Mouse (Mus musculus) layer of hippocampus, postnatal 10 days (tissue): Measurements from ENCODE around the gene Prrc2b. TPM values are rescaled to one million over a fixed set of nuclear protein-coding genes. Genes with fewer than 3 reads are reported as not detected.
A peak's percentile ranks its signal among the peaks of the same experiment; 100 is the strongest.

Source experiments
- DNase-seq, 2 experiments: peaks; one replicate each; pipeline ENCODE4 v3.0.0; 2021; ENCODE audit warnings: low spot score in 2 of 2
- total RNA-seq, 2 experiments: library from RNA; stranded (reverse); gene quantifications; 2 replicates each; pipeline ENCODE4 v1.2.3; 2021

Prrc2b gene
- total RNA-seq, 2 experiments from 2014 or later = 272 to 279 TPM

- no peak for DNase-seq
These were observed 31.2 kb downstream of the Prrc2b start for GRCm38 (mm10) chr2:32182119-32182518.

DNA sequence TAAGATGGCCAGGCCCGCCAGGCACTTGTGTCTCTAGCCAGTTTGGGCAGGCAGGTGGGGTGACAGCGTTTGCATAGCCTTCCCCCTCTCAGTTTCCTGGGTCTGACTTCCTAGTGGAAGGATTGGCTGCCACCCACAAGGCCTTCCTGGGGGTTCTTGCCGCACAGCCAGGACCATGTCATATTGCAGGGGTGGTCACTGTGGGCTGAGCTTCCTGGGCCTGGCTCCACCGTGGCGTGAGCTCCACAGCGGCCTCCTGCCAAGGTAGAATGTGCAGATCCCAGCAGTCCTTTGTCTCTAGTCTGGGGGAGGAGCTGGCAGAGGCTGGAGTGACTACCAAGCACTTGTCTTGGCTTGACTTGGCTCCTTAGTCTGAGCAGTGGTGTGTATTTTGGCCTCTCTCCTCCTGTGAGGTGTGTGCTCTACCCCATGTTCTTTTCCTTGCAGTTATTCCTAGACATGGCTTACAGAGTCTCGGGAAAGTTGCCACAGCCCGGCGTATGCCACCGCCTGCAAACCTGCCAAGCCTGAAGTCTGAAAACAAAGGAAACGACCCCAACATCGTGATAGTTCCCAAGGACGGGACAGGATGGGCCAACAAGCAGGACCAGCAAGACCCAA is 31.9 kb downstream of the Prrc2b start:
- peak in 1 of 2 experiments; percentile 52 for DNase-seq

DNA sequence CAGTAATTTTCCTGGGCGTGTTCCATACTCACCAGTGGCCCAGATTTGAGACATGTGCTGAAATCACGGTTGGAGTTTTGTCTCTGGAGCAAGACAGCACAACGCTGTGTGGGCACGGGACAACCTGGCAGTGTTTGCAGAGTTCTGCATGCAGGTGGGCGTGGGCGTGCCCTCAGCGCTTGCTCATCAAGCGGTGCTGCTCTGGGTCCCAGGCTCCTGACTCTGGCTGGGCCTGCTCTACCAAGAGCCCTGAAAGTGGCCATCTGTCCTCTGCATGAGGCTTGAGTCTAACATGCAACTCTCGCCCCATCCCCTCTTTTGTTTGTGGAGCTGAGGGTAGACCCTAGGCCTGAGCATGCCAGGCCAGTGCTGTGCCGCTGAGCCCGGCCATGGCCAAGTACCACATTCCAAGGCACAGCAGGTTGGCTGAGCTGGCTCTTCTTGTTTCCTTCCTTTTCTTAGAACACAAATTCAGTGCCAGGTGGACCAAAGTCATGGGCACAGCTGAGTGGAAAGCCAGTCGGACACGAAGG is 36.2 kb downstream of the Prrc2b start:
- DNase-seq = peak; percentile 39 to 52

DNA sequence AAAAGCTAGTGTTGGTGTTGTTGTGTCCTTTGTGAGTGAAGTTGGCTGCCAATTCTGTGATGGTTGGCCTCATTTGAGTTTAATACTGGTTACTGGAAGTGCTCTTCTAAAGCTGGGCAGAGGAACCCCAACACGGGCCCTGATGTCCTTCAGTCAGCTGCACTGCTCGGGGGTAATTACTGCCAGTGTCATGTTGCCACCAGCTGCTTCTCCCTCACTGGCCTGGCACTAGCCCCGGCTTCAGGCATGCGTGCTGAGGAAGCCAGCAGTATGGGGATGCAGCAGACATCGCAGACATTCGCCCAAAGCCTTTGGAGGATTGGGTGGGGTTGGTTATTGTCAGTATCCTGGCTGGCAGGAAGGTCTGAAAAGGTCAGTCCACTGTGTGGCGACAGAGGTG is 36.8 kb downstream of the Prrc2b start:
- DNase-seq = no peak

DNA sequence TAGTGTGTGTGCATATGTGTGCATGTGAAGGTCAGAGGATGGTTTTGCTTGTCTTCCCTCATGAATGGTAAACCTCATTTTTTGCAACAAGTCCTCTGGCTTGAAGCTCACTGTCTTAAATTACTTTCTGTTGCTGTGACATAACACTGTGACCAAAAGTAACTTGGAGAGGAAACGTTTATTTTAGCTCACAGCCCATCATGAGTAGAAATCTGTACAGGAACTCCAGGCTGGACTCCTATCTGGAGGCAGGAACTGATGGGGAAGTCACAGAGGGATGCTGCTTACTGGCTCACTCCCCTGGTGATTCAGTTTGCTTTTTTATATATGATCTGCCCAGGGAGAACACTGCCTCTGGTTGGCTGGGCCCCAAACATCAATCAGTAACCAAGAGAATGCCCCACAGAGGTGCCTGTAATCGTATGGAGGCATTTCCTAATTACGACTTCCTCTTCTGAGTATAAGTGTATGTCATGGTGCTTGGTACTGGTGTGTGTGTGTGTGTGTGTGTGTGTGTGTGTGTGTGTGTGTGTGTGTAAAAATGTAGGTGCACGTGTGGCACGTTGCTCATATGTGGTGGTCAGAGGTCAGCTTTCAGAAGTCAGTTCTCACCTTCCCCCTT is 38.3 kb downstream of the Prrc2b start:
- no peak for DNase-seq

DNA sequence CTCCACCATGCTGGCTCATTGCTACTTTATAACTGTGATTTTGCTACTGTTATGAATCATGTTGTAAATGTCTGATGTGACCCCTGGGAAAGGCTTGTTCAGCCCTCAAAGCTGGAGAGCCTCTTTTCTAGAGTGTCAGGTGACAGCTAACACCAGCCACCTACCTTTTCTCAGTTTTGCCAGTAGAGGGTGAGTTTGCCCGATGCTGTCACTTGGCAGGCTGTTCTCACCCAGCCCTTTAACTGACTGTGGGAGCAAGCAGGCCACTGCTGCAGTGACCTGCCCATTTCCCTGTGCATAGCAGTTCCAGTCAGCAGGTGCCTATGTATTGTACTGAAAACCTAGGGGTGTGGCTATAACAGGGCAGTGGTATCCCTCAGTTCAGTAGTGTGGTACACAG is 39.7 kb downstream of the Prrc2b start:
- no peak for DNase-seq

- peak; percentile 48 to 60 for DNase-seq
These were observed 41.1 kb downstream of the Prrc2b start for GRCm38 (mm10) chr2:32191872-32192507.

DNA sequence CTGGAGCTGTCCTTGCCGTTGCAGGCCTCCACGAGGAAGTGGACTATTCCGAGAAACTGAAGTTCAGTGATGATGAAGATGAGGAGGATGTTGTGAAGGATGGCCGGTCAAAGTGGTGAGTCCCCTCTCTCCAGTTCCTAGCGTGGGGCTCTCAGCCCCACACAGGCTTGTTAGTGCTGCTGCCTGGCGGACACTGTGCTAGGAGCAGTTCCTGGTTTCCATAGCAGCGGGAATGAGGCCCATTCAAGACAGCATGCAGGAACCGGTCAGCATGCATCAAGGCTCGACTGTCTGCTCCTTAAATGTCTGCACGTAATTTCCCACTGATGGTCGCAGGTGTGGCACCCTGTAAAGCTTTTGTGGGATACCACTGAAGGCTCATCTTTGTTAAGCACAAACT is 48.1 kb downstream of the Prrc2b start:
- no peak for DNase-seq

DNA sequence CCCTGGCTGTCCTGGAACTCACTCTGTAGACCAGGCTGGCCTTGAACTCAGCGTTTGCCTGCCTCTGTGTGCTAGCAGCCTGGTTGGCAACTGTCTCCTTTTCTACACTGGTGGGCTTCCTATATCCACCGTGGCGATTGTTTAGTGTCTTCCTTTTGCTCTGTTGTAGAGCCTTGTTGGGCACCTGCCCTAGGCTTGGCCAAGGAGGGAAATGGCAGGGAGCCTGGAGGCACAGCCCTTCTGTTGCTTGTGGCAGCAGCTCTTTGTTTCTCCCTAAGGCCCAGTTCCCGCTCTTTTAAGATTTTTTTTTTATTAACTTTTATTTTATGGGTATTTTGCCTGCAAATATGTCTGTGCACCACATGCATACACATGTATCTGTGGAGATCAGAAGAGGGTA is 49.2 kb downstream of the Prrc2b start:
- DNase-seq = no peak

DNA sequence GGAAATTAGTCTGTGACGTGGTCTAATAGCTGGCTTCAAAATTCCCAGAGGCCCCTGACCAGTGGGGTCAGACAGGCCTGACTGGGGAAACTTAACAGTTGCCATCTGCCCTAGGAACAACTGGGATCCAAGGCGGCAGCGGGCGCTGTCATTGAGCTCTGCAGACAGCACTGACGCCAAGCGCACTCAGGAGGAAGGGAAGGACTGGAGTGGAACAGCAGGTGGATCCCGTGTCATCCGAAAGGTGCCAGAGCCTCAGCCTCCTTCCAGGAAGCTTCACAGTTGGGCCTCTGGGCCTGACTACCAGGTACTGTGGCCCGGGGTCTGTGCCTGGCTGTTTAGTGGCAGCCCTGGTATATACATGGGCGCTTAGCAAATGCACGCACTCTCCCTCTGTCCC is 49.8 kb downstream of the Prrc2b start:
- DNase-seq = no peak

GRCm38 (mm10) chr2:32201527-32201926 is 50.6 kb downstream of the Prrc2b start:
- no peak for DNase-seq

DNA sequence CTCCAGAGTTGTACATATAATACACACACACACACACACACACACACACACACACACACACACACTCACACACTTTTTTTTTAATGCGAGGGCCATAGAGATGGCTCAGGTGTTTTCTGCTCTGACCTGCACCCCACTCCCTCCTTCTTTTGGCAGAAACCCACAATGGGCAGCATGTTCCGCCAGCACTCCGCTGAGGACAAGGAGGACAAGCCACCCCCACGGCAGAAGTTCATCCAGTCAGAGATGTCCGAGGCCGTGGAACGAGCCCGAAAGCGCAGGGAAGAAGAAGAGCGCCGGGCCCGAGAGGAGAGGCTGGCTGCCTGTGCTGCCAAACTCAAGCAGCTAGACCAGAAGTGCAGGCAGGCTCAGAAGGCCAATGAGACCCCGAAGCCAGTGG is 53.0 kb downstream of the Prrc2b start:
- no peak for DNase-seq

DNA sequence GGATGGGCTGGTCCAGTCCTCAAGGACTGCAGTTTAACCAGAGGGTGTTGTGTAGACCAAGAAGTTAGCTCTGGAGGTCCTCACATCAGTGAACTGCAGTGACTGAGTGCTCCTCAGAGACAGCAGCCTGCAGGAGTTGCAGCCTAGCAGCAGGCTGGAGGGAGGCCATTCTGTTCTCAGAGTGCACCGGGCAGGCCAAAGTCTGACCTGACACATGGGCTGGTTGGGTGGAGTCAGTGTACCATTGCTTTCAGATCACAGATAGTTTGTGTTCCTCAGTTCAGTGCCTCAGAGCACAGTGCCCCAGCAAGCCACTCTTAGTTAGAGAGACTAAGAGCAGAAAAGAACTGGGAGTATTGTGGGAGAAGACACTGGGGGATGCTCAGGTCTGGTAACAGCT is 56.8 kb downstream of the Prrc2b start:
- no peak for DNase-seq

- DNase-seq = no peak
These were observed 60.8 kb downstream of the Prrc2b start for GRCm38 (mm10) chr2:32211689-32212088.

DNA sequence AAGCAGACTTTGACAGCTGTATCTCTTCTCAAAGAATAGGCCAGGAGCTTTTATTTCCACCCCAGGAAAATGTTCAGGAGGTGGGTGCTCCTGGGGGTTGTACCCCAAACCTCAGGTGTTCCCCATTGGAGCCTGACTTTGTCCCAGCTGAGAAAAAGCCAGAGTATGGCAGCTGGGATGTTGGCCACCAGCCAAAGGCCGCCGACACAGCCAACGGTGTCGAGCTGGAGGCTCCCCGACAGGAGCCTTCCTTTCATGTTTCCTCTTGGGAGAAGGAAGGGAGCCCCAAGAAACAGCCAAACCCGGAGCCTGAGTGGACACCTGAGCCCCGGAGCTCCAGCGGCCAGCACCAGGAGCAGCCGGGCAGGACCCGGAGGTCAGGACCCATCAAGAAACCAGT is 62.1 kb downstream of the Prrc2b start:
- DNase-seq = no peak

GRCm38 (mm10) chr2:32215576-32215975 is 64.7 kb downstream of the Prrc2b start:
- DNase-seq = no peak

DNA sequence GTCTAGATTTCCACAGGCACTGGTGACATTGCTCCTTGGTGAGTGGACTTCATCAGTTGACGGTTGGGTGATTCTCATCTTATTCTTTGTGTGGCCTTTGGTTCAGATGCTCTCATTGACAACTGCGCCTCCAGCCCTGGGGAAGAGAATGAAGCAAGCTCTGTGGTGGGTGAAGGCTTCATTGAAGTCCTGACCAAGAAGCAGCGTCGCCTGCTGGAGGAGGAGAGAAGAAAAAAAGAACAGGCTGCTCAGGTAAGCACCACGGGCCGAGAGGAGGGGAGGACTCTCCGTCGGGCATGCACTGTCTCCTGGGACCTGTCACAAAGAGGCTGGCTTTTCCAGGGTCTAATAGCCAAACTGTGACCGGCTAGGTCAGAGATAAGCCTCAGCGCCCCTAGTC is 65.6 kb downstream of the Prrc2b start:
- DNase-seq = no peak

DNA sequence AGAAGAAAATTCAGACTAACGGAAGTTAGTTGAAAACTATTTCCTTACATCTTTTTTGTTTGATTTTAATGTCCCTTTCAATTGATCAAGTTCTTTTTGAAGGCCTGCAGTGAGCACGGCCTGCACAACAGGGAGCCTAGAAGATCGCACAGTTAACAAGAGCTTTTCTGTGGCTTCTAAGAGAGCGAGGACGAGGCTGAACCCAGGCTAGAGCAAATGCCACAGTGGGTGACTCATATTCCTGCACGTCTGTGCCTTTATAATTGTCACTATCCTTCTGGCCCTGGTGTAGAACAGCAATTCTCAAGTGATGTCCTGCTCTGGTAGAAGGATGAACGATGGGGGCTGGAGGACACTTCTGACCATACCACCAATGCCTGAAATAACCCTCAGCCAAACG is 66.8 kb downstream of the Prrc2b start:
- DNase-seq = no peak

DNA sequence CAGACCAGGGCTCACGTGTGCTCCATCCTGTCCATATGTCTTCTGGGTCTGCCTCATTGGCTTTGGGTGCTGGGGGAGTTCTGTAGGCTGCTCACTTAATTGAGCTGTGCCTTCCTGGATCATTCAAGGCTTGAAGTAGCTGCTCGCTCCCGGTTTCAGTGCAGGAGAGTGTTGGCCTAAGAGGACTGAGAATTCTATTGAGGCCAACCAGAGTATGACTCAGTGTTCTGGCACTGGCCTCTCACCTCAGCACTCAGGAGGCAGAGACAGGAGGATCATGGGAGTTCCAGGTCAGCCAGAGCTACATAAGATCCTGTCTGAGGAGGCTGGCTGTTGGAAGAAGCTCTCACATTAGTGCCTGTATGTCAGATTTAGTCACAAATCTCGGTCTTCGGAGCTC is 67.2 kb downstream of the Prrc2b start:
- no peak for DNase-seq

- no peak for DNase-seq
These were observed 67.9 kb downstream of the Prrc2b start for GRCm38 (mm10) chr2:32218541-32219334.

DNA sequence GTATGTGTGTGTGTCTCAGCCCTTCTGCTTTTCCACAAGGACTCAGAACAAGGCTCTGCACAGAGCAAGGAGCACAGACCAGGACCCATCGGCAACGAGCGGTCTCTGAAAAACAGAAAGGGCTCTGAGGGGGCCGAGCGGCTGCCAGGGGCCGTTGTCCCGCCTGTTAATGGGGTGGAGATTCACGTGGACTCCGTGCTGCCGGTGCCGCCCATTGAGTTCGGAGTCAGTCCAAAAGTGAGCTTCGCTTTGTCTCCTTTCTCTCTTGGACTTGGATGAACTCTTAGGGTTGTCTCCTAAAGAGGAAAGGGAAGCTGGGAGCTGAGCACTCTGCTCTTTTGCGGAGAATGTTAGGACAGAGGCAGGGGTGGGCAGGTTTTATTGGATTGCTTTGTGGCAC is 68.6 kb downstream of the Prrc2b start:
- DNase-seq = no peak

GRCm38 (mm10) chr2:32220021-32220420 is 69.1 kb downstream of the Prrc2b start:
- no peak for DNase-seq
